Mouse (Mus musculus) left cerebral cortex, adult 8-10 months (tissue): ENCODE measurements around the gene Cmip. TPM values are rescaled to one million over a fixed set of nuclear protein-coding genes. Genes with fewer than 3 reads are reported as not detected.

Experiments used
- DNase-seq, 2 experiments: peaks; one replicate each; pipeline ENCODE4 v3.0.0; 2022; ENCODE audit warnings: low spot score in 2 of 2
- total RNA-seq, 4 experiments: library from RNA; stranded (reverse); gene quantifications; 2 replicates each; pipeline ENCODE4 v1.2.4; 2022

The Cmip gene
- 100 to 1,000 TPM; 268 to 292 (median 275) TPM for total RNA-seq

GRCm38 (mm10) chr8:117257029-117257820 lies at the start of gene Cmip:
Cmip (plus strand) TSS chr8:117257064.
- peak in 1 of 2 experiments; percentile 38 for DNase-seq

- DNase-seq, result no peak
Measured at GRCm38 (mm10) chr8:117209150-117209549, 47.7 kb upstream of the Cmip start.

- DNase-seq, result no peak
Measured at GRCm38 (mm10) chr8:117212100-117212499, 44.8 kb upstream of the Cmip start.

- DNase-seq, result no peak
Measured at GRCm38 (mm10) chr8:117217724-117218123, 39.1 kb upstream of the Cmip start.

- DNase-seq, result no peak
Measured at GRCm38 (mm10) chr8:117222396-117222795, 34.5 kb upstream of the Cmip start.

DNA sequence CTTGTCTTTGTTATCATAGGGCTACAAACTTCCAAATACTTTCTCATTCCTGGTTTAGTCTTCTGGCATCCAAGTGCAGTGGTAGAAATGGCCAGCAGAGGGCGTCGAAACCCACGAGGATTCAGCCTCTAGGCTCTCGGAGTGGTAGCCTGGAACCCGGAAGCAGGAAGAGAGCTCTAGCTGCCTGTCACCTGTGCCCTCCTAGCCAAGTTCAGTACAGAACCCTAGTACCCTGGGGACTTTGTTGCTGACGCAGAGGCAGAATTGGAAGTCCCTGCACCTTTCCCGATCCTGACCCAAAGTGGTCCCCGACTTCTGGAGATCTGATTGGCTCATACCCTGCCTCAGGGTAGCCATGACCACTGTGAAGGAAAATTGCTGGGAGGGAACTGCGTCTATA lies 32.2 kb upstream of the Cmip start:
- DNase-seq, result peak; percentile 47 to 86

DNA sequence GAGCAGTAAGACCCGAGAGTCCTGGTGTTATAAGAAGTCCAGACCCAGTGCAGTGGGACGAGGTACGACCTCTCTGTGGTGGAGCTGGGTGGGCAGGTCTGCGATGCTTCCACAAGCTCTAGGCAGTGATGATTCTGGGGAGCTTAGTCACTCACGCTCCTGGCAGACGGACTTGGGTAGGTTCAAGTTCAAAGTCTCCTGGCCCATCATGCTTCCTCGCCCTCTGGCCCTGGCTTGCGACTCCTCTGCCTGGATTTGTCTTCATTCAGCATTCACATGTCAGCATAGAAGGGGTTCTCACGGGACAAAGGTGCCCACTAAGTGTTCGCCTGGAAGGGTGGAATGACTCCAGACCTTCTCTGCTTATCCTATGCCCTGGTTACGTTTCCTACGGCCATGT lies 30.6 kb upstream of the Cmip start:
- DNase-seq, result no peak

DNA sequence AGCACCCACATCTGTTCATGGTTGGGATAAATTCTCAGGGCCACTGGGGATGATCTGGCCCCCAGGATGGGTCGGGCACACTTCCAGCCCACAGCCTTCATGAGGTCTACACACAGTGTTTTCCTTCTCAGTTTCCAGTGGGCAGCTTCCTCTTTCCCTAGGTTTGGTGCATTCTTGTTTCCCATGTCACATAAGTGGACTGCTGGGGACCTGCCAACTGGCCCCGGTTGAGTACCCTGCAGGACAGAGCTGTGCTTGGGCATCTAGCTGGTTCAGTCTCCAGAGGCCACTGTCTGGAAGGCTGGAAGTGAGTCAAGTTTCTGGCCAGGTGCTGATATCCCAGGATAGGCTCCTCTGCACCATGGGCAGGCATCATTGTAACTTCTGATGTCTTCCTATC lies 29.5 kb upstream of the Cmip start:
- no peak for DNase-seq

- DNase-seq, result no peak
Measured at GRCm38 (mm10) chr8:117233199-117233598, 23.7 kb upstream of the Cmip start.

DNA sequence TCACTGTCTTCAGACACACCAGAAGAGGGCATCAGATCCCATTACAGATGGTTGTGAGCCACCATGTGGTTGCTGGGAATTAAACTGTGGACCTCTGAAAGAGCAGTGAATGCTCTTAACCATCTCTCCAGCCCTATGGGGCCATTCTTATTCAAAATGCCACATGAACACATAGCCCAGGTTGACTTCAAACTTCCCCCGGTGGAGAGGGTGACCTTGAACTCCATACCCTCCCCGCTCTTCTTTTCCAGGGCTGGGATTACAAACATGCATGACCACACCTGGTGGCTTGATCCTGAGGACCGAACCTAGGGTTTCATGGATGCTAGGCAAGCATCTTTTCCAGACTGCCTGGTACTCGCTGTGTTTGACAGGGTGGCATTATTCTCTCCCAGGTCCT lies 20.3 kb upstream of the Cmip start:
- DNase-seq, result no peak

DNA sequence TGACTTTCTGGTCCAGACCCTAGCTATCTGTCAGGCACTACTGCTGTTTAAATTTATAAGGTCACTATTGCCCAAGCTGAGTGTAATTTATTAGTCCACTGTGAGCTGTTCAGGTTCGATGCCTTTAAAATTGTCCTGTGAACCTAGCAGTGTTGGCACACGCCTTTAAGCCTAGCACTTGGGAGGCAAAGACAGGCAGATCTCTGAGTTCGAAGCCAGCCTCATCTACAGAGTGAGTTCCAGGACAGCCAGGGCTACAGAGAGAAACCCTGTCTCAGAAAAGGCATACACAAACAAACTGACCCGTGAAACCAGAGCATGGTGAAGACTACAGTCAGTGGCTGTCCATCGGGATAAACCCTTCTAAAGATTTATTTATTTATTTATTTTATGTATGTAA lies 16.5 kb upstream of the Cmip start:
- DNase-seq, result no peak

DNA sequence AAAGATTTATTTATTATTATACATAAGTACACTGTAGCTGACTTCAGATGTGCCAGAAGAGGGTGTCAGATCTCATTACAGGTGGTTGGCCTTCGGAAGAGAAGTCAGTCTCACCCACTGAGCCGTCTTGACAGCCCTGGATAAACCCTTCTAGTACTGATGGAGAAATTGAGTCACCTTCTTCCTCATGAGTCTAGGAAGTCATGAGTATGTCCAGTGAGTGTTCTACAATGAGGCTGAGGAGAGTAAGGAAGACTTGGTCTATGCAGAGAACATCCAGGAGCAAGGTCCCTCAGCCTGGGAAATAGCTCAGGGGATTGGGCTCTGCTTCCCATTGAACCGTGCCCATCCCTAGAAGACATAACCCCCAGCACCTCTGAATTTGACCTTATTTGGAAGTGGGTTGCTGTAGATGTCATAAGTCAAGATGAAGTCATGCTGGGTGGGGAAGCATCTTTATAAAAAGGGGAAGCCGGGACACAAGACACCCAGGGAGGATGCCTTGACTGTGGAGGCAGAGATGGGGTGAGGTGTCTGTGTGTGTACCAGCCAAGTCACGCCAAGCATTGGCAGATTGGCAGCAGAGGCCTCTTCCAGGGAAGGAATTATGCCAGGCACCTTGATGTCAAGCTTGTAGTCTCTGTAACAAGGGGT lies 15.9 kb upstream of the Cmip start:
- DNase-seq, result no peak

- no peak for DNase-seq
Measured at GRCm38 (mm10) chr8:117241848-117242247, 15.0 kb upstream of the Cmip start.

- no peak for DNase-seq
Measured at GRCm38 (mm10) chr8:117242286-117242685, 14.6 kb upstream of the Cmip start.

DNA sequence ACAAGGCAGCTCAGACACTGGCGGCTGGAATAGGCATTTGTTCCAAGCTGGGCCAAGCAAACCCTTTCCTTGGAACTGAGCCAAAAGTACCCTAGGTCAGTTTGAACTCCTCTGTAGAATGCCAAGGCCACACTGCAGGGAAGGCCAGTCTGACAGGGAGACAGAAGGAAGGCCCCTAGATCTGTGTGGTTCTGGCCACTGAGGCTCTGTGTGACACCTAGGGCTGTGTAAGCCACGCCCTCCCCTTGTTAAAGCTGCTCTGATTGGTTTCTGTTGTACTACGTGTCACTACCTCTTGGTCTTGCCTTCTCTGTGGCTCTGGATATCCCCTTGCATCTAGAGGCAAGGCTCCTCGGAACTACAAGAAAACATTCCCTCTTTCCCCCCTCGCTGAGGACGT lies 12.3 kb upstream of the Cmip start:
- DNase-seq, result no peak

DNA sequence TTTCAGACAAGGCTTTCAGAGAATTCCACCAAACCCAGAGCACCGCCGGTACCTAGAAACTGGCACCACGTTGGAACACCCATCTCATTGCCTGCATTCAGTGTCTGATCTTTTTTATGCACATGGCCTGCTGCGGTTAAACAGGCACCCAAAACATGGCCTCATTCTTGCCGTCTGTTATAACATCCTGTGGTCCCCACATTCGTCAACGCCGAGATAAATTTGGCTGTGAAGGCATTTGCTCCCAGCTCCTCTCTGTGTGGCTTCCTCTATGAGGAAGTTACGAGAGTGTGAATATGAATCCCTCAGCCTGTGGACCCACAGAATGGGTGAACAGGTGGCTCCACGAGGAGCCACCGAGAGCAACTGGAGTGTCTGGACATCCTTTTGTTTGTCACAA lies 8.5 kb upstream of the Cmip start:
- DNase-seq, result no peak

GRCm38 (mm10) chr8:117251086-117251681 lies 5.7 kb upstream of the Cmip start:
- no peak for DNase-seq

DNA sequence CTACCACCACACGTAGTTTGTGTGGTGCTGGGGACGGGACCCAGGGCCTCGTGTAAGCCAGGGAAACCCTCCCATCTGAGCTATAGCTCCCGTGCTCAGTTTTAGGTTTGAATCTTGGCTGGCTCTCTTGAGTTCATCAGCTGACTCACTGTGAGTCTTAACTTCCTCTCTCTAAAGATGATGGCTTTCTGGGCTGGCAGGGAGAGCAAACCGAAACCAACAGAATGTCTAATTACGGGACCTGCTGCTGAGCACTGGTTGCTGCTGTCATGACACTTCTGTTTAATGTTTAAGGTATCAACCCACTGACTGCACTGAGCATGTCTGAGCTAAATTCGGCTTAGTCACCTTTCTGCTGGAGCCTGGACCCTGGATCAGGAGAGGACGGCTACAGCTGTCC lies 4.2 kb upstream of the Cmip start:
- no peak for DNase-seq

DNA sequence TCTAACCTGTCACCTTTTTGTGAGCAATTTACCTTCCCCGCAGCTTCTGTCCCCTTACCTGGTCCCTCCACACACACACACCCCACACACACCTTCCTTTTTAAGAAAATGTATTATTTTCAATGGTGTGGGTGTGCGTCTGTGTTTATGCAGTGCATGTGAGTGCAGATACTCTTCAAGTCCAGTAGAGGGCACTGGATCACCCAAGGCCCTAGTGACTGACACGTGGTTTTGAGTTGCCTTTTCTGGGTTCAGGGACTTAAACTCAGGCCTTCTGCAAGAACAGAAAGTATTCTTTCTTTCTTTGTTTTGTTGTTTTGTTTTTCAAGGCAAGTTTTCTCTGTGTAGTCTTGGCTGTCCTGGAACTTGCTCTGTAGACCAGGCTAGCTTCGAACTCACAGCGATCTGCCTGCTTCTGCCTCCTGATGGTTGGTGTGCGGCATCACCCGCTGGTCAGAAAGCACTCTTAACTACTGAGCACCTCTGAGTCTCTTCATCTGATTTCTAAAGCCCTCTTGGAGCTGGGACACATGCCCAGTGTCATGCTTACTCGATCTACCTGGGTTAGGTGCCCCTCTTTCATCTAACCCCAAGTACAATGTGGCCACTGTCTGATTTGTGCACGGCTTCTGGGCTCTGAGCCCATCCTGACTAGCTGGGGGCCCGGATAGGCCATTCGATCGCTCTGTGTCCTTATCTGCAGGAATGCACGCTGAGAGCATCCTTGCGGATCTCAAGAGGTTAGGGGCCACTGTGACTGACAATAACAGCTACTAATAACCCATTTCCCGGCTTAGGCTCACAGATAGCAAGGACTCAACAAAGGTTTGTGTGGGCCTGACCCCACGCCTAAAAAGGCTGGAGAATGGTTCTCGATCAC lies 3.2 kb upstream of the Cmip start:
- DNase-seq, result no peak

DNA sequence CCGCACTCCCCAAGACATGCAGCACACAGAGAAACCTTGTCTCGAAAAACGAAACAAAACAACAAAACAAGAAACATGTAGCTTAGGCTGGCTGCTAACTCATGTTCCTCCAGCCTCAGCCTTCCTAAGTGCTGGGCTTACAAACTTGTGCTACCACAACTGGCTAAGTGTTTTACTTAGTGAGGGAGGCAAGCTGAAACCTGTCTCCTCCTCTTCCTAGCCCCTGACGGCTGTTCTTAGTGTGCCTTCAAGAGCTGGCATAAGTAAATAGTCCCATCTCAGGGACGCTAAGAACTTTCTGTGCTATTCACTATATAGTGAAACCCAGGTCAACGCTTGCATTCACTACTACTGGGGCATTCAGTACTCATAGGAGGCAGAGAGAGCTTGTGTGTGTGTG lies 2.4 kb upstream of the Cmip start:
- no peak for DNase-seq

- peak; percentile 87 to 93 for DNase-seq
Measured at GRCm38 (mm10) chr8:117256292-117256938, 449 bp upstream of the Cmip start.
